Mouse (Mus musculus) bone marrow macrophage, adult 2 months (primary cell): ENCODE results near the gene Bckdhb. TPM values are rescaled to one million over a fixed set of nuclear protein-coding genes. Genes with fewer than 3 reads are reported as not detected.
"Not testable (repeated sequence)": the region's sequence is repeated elsewhere in the genome, so short reads cannot be mapped to it uniquely, and the experiment has no call there.

Experiments
- H3K27ac ChIP-seq: 2 replicates; pipeline ENCODE4 v1.5.1; 2012; ENCODE audit warnings: low read depth, low read length; ENCODE audit not compliant: insufficient read depth
- H3K4me1 ChIP-seq: 2 replicates; pipeline ENCODE4 v1.6.1; 2012; ENCODE audit warnings: low read length; ENCODE audit not compliant: control insufficient read depth, insufficient read depth
- H3K4me3 ChIP-seq: 2 replicates; pipeline ENCODE4 v1.5.1; 2012; ENCODE audit warnings: mild to moderate bottlenecking, low read length, moderate library complexity; ENCODE audit not compliant: insufficient read depth
- CTCF ChIP-seq: IDR thresholded peaks from 2 replicates; pipeline ENCODE4 v1.5.1; 2012; ENCODE audit warnings: low read depth, mild to moderate bottlenecking, low read length, moderate library complexity
- POLR2A ChIP-seq: IDR thresholded peaks from 2 replicates; pipeline ENCODE4 v1.6.1; 2012; ENCODE audit warnings: mild to moderate bottlenecking, low read depth, low read length, borderline replicate concordance
- polyA plus RNA-seq: library from polyadenylated mRNA; stranded (reverse); fragments of >200 nt; gene quantifications from 2 replicates; pipeline ENCODE4 v1.2.4, GENCODE M21; 2012; ENCODE audit not compliant: missing spikeins, insufficient read depth, insufficient read length

The Bckdhb gene
- polyA plus RNA-seq, 1 experiment = 9.8 TPM

DNA sequence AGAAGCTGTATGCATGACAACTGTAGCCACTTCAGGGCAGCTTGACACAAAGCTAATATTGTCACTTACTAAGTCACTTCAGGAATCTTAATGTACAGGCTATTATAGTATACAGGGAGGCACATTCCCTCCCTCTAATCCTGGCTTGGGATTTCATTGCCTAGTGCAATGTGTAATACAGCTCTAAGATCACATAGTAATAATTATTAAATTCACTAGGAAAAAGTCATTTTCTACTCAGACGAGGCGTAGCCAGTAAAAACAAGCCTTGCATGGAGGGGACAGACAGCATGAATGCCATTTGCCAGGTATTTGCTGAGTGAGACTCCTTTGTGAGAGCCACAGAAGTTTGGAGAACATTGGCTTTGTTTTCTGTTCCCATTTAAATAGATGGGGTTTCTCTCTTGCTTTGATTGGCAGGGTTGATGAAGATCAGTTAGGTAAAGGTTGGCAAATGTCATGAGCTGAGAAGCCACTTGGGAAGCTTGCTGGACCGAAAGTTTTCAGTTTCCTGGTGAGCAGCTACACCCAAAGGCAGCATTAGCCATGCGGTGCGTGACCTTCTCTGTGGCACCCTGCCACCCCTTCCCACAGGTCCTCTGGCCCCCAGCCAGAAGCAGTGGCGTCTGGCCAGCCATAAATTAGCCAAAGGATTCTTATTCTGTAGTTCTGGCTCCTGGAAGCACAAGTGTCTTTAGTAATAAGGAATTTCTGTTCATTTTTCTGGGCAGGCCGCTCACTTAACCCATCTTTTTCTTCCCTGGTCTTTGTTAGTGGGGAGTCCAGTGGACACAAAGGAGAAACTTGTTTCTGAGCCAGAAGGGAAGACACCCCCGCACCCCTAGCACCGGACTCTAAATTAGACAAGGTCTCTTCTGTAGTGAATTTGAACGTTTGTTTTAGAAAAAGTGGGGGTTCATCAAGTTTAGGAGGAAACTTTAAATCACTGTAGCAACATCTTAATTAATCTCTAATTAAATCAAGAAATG, 37.4 kb downstream of the Bckdhb start:
- no peak for TF ChIP-seq CTCF
- H3K4me1 ChIP-seq = peaks cover 5% of the 10 kb centered on the region; the same call in 1 of the 2 replicates
- H3K27ac ChIP-seq = no peak overlapping the region
- no peak overlapping the region for H3K4me3 ChIP-seq

- H3K4me3 ChIP-seq = no peak overlapping the region
Observed at GRCm38 (mm10) chr9:83963296-83963695, 38.4 kb downstream of the Bckdhb start.

GRCm38 (mm10) chr9:83964376-83964775, 39.4 kb downstream of the Bckdhb start:
- no peak overlapping the region for H3K4me3 ChIP-seq
- H3K4me1 ChIP-seq = peaks cover 5% of the 10 kb centered on the region; the same call in 1 of the 2 replicates
- no peak for TF ChIP-seq CTCF
- no peak for TF ChIP-seq POLR2A

More at GRCm38 (mm10) chr9:83963296-83963695, 38.4 kb downstream of the Bckdhb start:
- H3K27ac ChIP-seq = no peak overlapping the region
- H3K4me1 ChIP-seq = peaks cover 5% of the 10 kb centered on the region; the same call in 1 of the 2 replicates
- TF ChIP-seq CTCF = no peak
- TF ChIP-seq POLR2A = no peak

DNA sequence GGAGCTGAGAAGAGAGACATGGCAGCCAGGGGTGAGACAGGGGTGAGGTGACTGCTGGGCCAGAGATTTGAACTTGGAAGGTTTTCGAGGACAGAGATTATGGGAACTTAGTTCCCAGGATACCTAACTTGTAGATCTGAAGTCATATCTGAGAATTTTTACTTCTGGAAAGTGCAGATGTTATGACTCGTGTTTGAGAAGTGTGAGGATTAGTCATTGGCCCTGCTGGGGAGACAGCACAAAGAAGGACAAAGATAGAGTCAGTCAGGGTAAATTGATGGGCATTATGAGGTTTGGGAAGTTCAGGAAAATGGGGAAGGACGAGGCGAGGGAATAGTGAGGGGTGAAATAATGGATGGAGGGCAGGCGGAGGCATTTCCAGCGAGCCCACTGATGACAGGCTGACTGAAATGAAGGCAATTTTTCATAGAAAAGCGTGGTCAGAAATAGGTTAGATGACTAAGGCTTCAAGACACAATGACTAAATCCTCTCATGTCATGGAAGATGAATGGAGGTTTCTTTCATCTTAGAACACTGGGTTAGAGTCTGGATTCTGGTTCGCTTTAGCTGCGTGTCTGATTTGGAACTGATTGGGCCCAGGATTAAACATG, 42.6 kb downstream of the Bckdhb start:
- no peaks in the 10 kb centered on the region for H3K4me1 ChIP-seq
- no peak overlapping the region for H3K4me3 ChIP-seq
- TF ChIP-seq CTCF = no peak
- no peak for TF ChIP-seq POLR2A
- H3K27ac ChIP-seq = no peak overlapping the region

More at GRCm38 (mm10) chr9:83964376-83964775, 39.4 kb downstream of the Bckdhb start:
- H3K27ac ChIP-seq = no peak overlapping the region

- no peak overlapping the region for H3K4me3 ChIP-seq
- no peaks in the 10 kb centered on the region for H3K4me1 ChIP-seq
- TF ChIP-seq CTCF = no peak
- no peak for TF ChIP-seq POLR2A
- H3K27ac ChIP-seq = no peak overlapping the region
Observed at GRCm38 (mm10) chr9:83969326-83969725, 44.4 kb downstream of the Bckdhb start.

- no peak overlapping the region for H3K4me3 ChIP-seq
- TF ChIP-seq POLR2A = no peak
- no peak for TF ChIP-seq CTCF
- no peak overlapping the region for H3K27ac ChIP-seq
- no peaks in the 10 kb centered on the region for H3K4me1 ChIP-seq
Observed at GRCm38 (mm10) chr9:83973467-83973866, 48.5 kb downstream of the Bckdhb start.

- TF ChIP-seq CTCF (no peak), POLR2A (no peak)
- Histone ChIP-seq H3K27ac (no peak overlapping the region), H3K4me1 (no peaks in the 10 kb centered on the region), H3K4me3 (no peak overlapping the region)
Observed at GRCm38 (mm10) chr9:83975811-83976210, 50.9 kb downstream of the Bckdhb start.

DNA sequence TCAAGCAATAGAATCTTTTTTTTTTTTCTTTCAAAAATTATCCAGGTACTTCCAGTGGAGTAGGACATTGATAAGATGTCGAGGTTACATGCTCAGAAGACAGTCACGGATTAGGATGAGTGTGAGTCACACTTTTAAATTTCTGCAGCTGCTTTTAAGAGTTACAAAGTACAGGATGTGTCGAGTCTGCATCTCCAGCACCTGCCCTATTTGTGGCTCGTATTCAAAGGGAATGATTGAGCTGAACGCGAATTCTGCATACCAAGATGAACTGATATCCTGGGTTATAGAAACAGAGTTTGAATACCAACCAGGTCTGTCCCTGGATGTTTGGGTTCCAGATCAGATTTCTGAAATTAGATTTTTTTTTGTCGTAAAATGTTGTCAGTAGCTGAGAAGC, 56.3 kb downstream of the Bckdhb start:
- Histone ChIP-seq H3K4me1 (no peaks in the 10 kb centered on the region), H3K27ac (no peak overlapping the region), H3K4me3 (no peak overlapping the region)
- TF ChIP-seq POLR2A = no peak
- no peak for TF ChIP-seq CTCF

GRCm38 (mm10) chr9:84008961-84009360, 84.0 kb downstream of the Bckdhb start:
- Histone ChIP-seq H3K27ac (no peak overlapping the region), H3K4me1 (no peaks in the 10 kb centered on the region), H3K4me3 (no peak overlapping the region)
- TF ChIP-seq CTCF (no peak), POLR2A (no peak)

- TF ChIP-seq CTCF = no peak
- no peak for TF ChIP-seq POLR2A
- Histone ChIP-seq H3K27ac (no peak overlapping the region), H3K4me1 (no peaks in the 10 kb centered on the region), H3K4me3 (no peak overlapping the region)
Observed at GRCm38 (mm10) chr9:84011146-84011545, 86.2 kb downstream of the Bckdhb start.

DNA sequence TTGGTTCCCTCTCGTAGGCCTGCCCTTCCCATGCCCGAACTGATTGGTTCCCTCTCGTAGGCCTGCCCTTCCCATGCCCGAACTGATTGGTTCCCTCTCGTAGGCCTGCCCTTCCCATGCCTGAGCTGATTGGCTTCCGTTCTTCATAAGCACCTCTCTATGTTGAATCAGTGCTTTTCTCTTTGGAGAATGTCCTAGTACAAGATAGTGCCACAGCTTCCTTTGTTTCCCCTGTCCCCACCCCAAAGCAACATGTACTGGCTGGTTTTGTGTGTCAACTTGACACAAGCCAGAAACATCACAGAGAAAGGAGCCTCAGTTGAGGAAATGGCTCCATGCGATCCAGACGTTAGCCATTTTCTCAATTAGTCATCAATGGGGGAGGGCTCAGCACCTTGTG, 93.2 kb downstream of the Bckdhb start:
- H3K4me1 ChIP-seq, H3K4me3 ChIP-seq, H3K27ac ChIP-seq: not testable (repeated sequence)
